Mouse (Mus musculus): ENCODE data around the gene Gm10184. TPM values are rescaled to one million over a fixed set of nuclear protein-coding genes. Genes with fewer than 3 reads are reported as not detected.

The Gm10184 gene
- polyA plus RNA-seq, 1 experiment, result 149 TPM

- H3K36me3 ChIP-seq (ENCODE audit: control insufficient read depth, insufficient read depth), result no peaks in the 10 kb centered on the region
- no peak for TF ChIP-seq CEBPB (IDR thresholded peaks at IDR 0.05; ENCODE audit: low read depth)
- H3K4me3 ChIP-seq (ENCODE audit: insufficient read depth, poor library complexity, severe bottlenecking), result no peak overlapping the region
- no peaks in the 10 kb centered on the region for H3K79me2 ChIP-seq (ENCODE audit: control insufficient read depth, insufficient read depth)
- H3K79me3 ChIP-seq (ENCODE audit: low read depth), result no peaks in the 10 kb centered on the region
- no peak overlapping the region for H3ac ChIP-seq (ENCODE audit: control insufficient read depth, insufficient read length, low read depth)
- no peaks in the 10 kb centered on the region for H3K27me3 ChIP-seq (ENCODE audit: control insufficient read depth, insufficient read depth, insufficient read length)
These were observed 10.4 kb downstream of the Gm10184 start for GRCm38 (mm10) chr17:89899813-89900212.

GRCm38 (mm10) chr17:89864996-89865395 lies 45.3 kb downstream of the Gm10184 start:
- Histone ChIP-seq H3K79me2 (ENCODE audit: control insufficient read depth, insufficient read depth) (no peaks in the 10 kb centered on the region), H3K79me3 (ENCODE audit: low read depth) (no peaks in the 10 kb centered on the region), H3K36me3 (ENCODE audit: control insufficient read depth, insufficient read depth) (no peaks in the 10 kb centered on the region), H3K4me3 (ENCODE audit: insufficient read depth, poor library complexity, severe bottlenecking) (no peak overlapping the region), H3ac (ENCODE audit: control insufficient read depth, insufficient read length, low read depth) (no peak overlapping the region), H3K27me3 (ENCODE audit: control insufficient read depth, insufficient read depth, insufficient read length) (no peaks in the 10 kb centered on the region)
- no peak for TF ChIP-seq MYOD1 (IDR thresholded peaks at IDR 0.05; ENCODE audit: control insufficient read depth, insufficient read length, low read depth)
- TF ChIP-seq CTCF (IDR thresholded peaks at IDR 0.05; ENCODE audit: control insufficient read depth, insufficient read depth, insufficient read length), result no peak
- no peak for TF ChIP-seq MAX (IDR thresholded peaks at IDR 0.05)
- no peak for TF ChIP-seq USF1 (IDR thresholded peaks at IDR 0.05; ENCODE audit: low read depth)
- no peak for TF ChIP-seq CEBPB (IDR thresholded peaks at IDR 0.05; ENCODE audit: low read depth)
- TF ChIP-seq MYOG (IDR thresholded peaks at IDR 0.05; ENCODE audit: control insufficient read depth, extremely low read depth, insufficient read length), result no peak
- no peak for TF ChIP-seq FOSL1 (IDR thresholded peaks at IDR 0.05; ENCODE audit: insufficient read depth, low read length, poor library complexity, severe bottlenecking)
